Mouse (Mus musculus): ENCODE results near the gene C2cd4b. TPM values are rescaled to one million over a fixed set of nuclear protein-coding genes. Genes with fewer than 3 reads are reported as not detected.

The C2cd4b gene
- polyA plus RNA-seq (2012), result 0.19 and 0.21 TPM in 2 replicates

GRCm38 (mm10) chr9:67759163-67759955 lies at the start of gene C2cd4b:
Gene C2cd4b (plus strand): TSS chr9:67759437.

Other genes with a start within 250 kb of the C2cd4b start
- gene Tln2, start 199.7 kb upstream of the C2cd4b start, polyA plus RNA-seq (2012), result 0.22 and 0.46 TPM in 2 replicates
- gene C2cd4a, start 72.9 kb downstream of the C2cd4b start, polyA plus RNA-seq (2012), result 0.62 and 0.74 TPM in 2 replicates
- 3.3 and 4.2 TPM in 2 replicates for gene Vps13c, start 81.0 kb downstream of the C2cd4b start, polyA plus RNA-seq (2012)

Data from megakaryocyte-erythroid progenitor cell, adult 5 weeks (primary cell).